Mouse (Mus musculus) heart, embryonic 14.5 days (tissue): Measurements from ENCODE around the gene Slc25a13. TPM values are rescaled to one million over a fixed set of nuclear protein-coding genes. Genes with fewer than 3 reads are reported as not detected.

ENCODE experiments used
- ATAC-seq: fragments of 200-750 bp; cut with Nextera tagmentation; 2 replicates; pipeline ENCODE4 v1.8.0; 2017; ENCODE audit warnings: low read depth, moderate TSS enrichment; ENCODE audit not compliant: insufficient number of reproducible peaks, insufficient read depth, low FRiP score
- H3K27ac ChIP-seq, 2 experiments: fragments of 200-500 bp in 1 of 2; fragments of 300-500 bp in 1 of 2; sonication (generic) in 1 of 2; replicated peaks in 1 of 2; 2 replicates each; pipeline ENCODE4 v1.5.1; 2012 to 2014; ENCODE audit warnings: low read depth in 2 of 2, low read length in 2 of 2, control low read depth in 1 of 2, mild to moderate bottlenecking in 1 of 2, mixed read lengths in 1 of 2; ENCODE audit not compliant: control insufficient read depth in 1 of 2, insufficient read depth in 1 of 2
- H3K27me3 ChIP-seq: fragments of 300-500 bp; sonication (generic); 2 replicates; pipeline ENCODE4 v1.6.1; 2014; ENCODE audit warnings: mild to moderate bottlenecking, low read length, control low read depth; ENCODE audit not compliant: control insufficient read depth, insufficient read depth
- H3K36me3 ChIP-seq: fragments of 300-500 bp; sonication (generic); 2 replicates; pipeline ENCODE4 v1.6.1; 2014; ENCODE audit warnings: mild to moderate bottlenecking, control low read depth, low read length, mixed read lengths; ENCODE audit not compliant: control insufficient read depth, insufficient read depth
- H3K4me1 ChIP-seq, 2 experiments: fragments of 200-500 bp in 1 of 2; fragments of 300-500 bp in 1 of 2; sonication (generic) in 1 of 2; 2 replicates each; pipeline ENCODE4 v1.6.1; 2012 to 2014; ENCODE audit warnings: low read length in 2 of 2, control low read depth in 1 of 2, mixed read lengths in 1 of 2; ENCODE audit not compliant: control insufficient read depth in 2 of 2, insufficient read depth in 2 of 2
- H3K4me2 ChIP-seq: fragments of 300-500 bp; sonication (generic); 2 replicates; pipeline ENCODE4 v1.6.1; 2014; ENCODE audit warnings: mild to moderate bottlenecking, low read length
- H3K4me3 ChIP-seq, 2 experiments: fragments of 200-500 bp in 1 of 2; fragments of 300-500 bp in 1 of 2; sonication (generic) in 1 of 2; 2 replicates each; pipeline ENCODE4 v1.5.1; 2012 to 2014; ENCODE audit warnings: low read length in 2 of 2, mild to moderate bottlenecking in 2 of 2, control low read depth in 1 of 2, low read depth in 1 of 2, moderate library complexity in 1 of 2; ENCODE audit not compliant: control insufficient read depth in 1 of 2, insufficient read depth in 1 of 2
- H3K9ac ChIP-seq: fragments of 300-500 bp; sonication (generic); 2 replicates; pipeline ENCODE4 v1.6.1; 2014; ENCODE audit warnings: mild to moderate bottlenecking, low read length
- H3K9me3 ChIP-seq: fragments of 300-500 bp; sonication (generic); 2 replicates; pipeline ENCODE4 v1.6.1; 2016; ENCODE audit warnings: low read length, control low read depth; ENCODE audit not compliant: control insufficient read depth
- WGBS: fragments of 180-500 bp; shearing (Covaris S2); extraction: QIAGEN DNeasy Blood & Tissue Kit; methylation state at CpG from one replicate; pipeline ENCODE4 v1.1.7; 2014; 5-methylcytosine and 5-hydroxymethylcytosine counted together
- polyA plus RNA-seq: library from polyadenylated mRNA; unstranded; fragments of >200 nt; fragmentation: Nextera tagmentation; extraction: Ambion mirVana; gene quantifications from 2 replicates; pipeline ENCODE4 v1.2.1, GENCODE M21; 2014

Slc25a13 gene
- polyA plus RNA-seq, 1 experiment from 2014 or later, result 56.4 TPM

DNA sequence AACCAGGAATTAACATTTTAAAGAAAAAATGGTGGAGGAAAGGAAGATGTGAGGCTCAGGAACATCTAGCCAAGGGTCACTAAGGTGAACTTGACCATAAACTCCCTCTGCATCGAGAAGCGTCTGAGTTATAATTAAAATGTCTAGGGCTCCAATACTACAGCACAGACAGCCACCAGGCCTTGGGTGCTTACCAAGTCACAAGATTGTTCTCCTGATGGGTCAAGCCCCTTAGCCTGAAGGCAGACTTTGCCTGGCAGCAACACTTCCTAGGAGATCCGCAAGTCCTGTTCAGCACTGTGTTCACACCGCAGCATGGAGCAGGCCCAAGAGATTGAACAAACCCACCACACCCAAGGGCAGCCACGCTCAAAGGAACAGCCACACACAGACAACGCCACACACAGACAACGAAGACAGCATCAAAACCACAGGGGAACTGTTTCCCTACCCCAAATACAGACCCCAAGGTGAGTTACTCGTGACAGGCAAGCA is 83.4 kb downstream of the Slc25a13 start:
- no peak for ATAC-seq
- 92% methylated on average over 8 of the region's 8 CpGs for WGBS
- Histone ChIP-seq H3K4me1 (peaks cover 0 to 3% of the 10 kb centered on the region in 2 experiments; a peak in 1 of 4 replicates), H3K4me2 (no peak overlapping the region), H3K27me3 (no peaks in the 10 kb centered on the region), H3K4me3 (no peak overlapping the region), H3K36me3 (peaks cover 20% of the 10 kb centered on the region), H3K9ac (no peak overlapping the region), H3K9me3 (peaks cover 7% of the 10 kb centered on the region; the same call in 1 of the 2 replicates), H3K27ac (no peak overlapping the region)

DNA sequence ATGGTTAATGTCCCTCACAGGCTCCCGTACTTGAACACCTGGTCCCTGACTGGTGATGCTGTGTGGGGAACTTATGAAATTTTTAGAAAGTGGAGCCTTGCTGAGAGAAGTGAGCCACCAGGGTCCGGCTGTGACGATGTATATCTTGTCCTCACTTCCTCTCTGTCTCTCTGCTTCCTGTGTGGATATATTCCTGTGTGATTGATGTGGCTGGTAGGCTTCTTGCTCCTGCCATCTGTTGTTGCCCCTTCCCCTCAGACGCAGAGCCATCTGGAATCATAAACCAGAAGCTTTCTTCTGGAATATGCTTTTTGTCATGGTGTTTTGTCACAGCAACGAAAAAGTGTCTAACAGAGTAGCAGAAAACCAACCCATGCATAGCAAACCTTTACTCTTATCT is 84.9 kb downstream of the Slc25a13 start:
- Histone ChIP-seq H3K27ac (no peak overlapping the region), H3K36me3 (peaks cover 22% of the 10 kb centered on the region; the same call in 1 of the 2 replicates), H3K27me3 (no peaks in the 10 kb centered on the region), H3K4me1 (peaks cover 0 to 3% of the 10 kb centered on the region in 2 experiments; a peak in 1 of 4 replicates), H3K4me3 (no peak overlapping the region), H3K9me3 (peaks cover 2% of the 10 kb centered on the region; the same call in 1 of the 2 replicates), H3K4me2 (no peak overlapping the region), H3K9ac (no peak overlapping the region)
- no peak for ATAC-seq
- 73% methylated on average over 5 of the region's 5 CpGs for WGBS

DNA sequence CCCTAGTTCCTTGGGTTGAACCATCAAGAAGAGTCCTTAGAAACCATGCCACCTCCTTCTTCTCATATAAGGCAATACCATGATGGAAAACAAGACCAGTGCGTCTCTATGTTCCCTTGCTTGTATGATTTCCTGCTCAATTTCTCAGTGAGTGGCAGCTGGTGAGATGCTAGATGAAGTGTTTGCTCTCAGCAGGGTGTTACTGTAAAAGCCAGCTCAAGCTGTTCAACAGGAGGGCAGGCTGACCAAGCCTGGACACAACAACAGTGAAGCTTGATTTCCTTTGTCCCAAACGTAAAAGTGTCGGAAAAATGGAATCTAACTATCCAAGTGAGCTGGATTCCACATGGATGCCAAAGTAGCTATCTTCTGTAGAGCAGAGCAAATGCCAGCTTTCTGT is 91.4 kb downstream of the Slc25a13 start:
- no peaks in the 10 kb centered on the region for H3K27me3 ChIP-seq
- H3K9ac ChIP-seq, result no peak overlapping the region
- no peak for ATAC-seq
- WGBS, result 78% methylated on average over 3 of the region's 3 CpGs
- peaks cover 20% of the 10 kb centered on the region; the same call in 1 of the 2 replicates for H3K36me3 ChIP-seq
- H3K27ac ChIP-seq, result no peak overlapping the region
- H3K4me3 ChIP-seq, result no peak overlapping the region
- H3K9me3 ChIP-seq, result no peaks in the 10 kb centered on the region
- no peak overlapping the region for H3K4me2 ChIP-seq
- H3K4me1 ChIP-seq, result peaks cover 2 to 9% of the 10 kb centered on the region in 2 experiments; a peak in 2 of 4 replicates

DNA sequence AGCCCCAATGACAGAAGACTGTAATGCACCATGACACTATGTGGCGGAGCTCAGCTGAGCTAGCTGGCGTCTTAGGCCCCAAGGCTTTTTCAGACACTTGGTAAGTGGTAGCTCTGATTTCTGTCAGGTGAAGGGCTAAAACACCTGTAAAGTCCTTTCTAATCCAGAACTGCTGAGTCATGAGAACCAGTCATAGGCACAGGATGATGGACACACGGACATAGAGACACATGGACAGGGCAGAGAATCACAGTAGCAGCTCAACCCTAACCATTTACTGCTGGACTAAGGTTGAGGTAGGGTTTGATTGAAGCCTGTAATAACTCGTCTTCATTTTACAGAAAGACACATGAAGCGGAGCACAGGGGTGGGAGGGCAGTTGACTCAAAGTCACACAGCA is 95.1 kb downstream of the Slc25a13 start:
- H3K4me2 ChIP-seq, result no peak overlapping the region
- H3K4me3 ChIP-seq, result no peak overlapping the region
- no peaks in the 10 kb centered on the region for H3K27me3 ChIP-seq
- peaks cover 10% of the 10 kb centered on the region; the same call in 1 of the 2 replicates for H3K36me3 ChIP-seq
- H3K4me1 ChIP-seq, result peaks cover 2 to 9% of the 10 kb centered on the region in 2 experiments; a peak in 2 of 4 replicates
- ATAC-seq, result no peak
- WGBS, result 91% methylated on average over 5 of the region's 5 CpGs
- no peak overlapping the region for H3K27ac ChIP-seq
- no peaks in the 10 kb centered on the region for H3K9me3 ChIP-seq
- H3K9ac ChIP-seq, result no peak overlapping the region

DNA sequence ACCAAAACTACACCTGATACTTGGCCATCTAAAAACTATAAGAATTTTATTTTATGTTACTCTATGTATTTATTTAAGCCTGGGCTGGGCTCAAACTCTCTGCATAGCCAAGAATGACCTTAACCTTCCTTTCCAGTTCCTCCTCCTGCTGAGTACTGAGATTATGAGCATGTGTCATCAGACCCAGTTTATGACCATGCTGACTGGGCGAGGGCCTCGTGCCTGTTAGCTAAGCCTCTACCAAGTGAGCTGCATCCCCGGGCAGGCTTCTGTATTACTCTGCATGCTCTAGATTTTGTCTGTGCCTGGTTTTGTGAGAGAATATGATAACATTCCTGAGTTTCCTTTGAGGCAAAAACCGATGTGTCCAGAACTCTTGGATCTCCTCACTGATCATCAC is 96.1 kb downstream of the Slc25a13 start:
- Histone ChIP-seq H3K4me3 (no peak overlapping the region), H3K4me1 (peaks cover 2 to 9% of the 10 kb centered on the region in 2 experiments; a peak in 2 of 4 replicates), H3K9me3 (no peaks in the 10 kb centered on the region), H3K4me2 (no peak overlapping the region), H3K27me3 (no peaks in the 10 kb centered on the region), H3K36me3 (peaks cover 17% of the 10 kb centered on the region; the same call in 1 of the 2 replicates), H3K27ac (no peak overlapping the region), H3K9ac (no peak overlapping the region)
- 78% methylated on average over 4 of the region's 4 CpGs for WGBS
- ATAC-seq, result no peak

DNA sequence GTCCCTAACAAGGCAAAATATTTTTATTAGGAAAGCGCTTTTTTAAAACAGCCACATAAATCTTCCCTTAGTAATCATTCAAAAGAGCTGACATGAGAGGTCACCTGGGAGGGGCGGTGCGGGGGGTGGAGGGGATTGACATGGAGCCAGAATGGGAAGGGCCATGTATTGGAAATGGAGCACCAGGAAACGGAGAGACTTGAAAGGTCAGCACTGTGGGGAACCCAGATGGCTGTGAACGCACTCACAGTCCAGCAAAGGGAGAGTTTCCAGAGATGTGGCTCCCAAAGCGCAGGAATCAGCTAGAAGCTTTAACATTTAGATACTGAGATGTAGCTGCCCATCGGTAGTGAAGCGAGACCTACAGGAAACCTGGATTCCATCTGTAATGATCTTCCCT is 101.2 kb downstream of the Slc25a13 start:
- H3K4me3 ChIP-seq, result no peak overlapping the region
- no peak overlapping the region for H3K9ac ChIP-seq
- H3K27ac ChIP-seq, result no peak overlapping the region
- no peaks in the 10 kb centered on the region for H3K27me3 ChIP-seq
- ATAC-seq, result no peak
- peaks cover 41% of the 10 kb centered on the region for H3K36me3 ChIP-seq
- no peak overlapping the region for H3K4me2 ChIP-seq
- H3K4me1 ChIP-seq, result no peaks in the 10 kb centered on the region
- WGBS, result 86% methylated on average over 8 of the region's 8 CpGs
- H3K9me3 ChIP-seq, result no peaks in the 10 kb centered on the region

DNA sequence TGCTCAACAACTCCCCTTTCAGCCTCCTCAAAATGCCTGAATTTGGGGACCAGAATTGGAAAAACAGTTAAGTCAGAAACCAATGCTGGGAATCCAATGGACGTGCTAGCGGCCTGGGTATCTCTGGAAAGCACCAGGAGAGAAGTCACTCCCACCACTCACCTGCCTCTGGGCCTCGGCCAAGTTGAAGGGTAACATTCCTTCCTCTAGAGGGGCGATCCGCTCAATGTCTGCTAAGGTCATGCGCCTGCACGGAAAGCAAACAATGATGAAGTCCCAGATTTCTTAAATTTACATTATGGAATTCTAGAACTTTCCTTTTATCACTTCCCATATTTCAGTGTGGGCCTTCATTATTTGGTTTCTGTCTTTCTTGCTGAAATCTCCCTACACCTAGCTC is 103.2 kb downstream of the Slc25a13 start:
- no peak for ATAC-seq
- Histone ChIP-seq H3K27ac (no peak overlapping the region), H3K36me3 (peaks cover 36% of the 10 kb centered on the region), H3K9ac (no peak overlapping the region), H3K9me3 (no peaks in the 10 kb centered on the region), H3K27me3 (no peaks in the 10 kb centered on the region), H3K4me2 (no peak overlapping the region), H3K4me1 (no peaks in the 10 kb centered on the region), H3K4me3 (no peak overlapping the region)
- WGBS, result 81% methylated on average over 7 of the region's 7 CpGs
